Mouse (Mus musculus) mouse embryonic stem cell (cell line): ENCODE results near the gene Nek8.

Experiments used
- in situ Hi-C, 2 experiments: fragments of 300-500 bp; cut with MboI; formaldehyde crosslinking; loops; 1 replicate in 1 of 2; 3 replicates in 1 of 2; pipeline ENCODE4 v1.14.3; 2019 to 2020; ENCODE audit warnings: low sequenced_read_pairs in 2 of 2, low pct_unique_long_range_greater_than_20kb in 1 of 2, mixed read lengths in 1 of 2; ENCODE audit not compliant: unreplicated experiment in 1 of 2

The Nek8 gene

DNA sequence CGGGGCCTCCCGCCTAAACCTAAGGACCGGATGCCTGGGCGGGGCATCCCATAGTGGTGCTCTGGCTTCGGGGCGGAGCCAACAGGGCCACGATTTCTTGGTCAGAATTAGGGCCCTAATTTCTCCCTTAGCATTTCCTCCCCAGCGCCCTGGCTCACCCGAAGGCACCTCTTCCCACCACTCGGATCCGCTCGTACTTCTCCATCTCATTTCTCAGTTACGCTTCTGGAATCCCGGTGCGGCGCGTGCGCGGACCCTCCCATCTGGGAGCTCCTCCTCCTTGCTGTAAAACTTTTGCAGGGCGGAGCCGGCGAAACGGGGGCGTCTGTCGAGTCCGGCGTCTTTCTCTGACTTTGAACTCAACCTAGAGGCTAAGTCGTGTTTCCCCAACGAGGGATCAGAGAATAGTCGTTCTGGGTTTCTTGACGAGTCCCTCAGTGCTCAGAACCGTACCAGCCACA is at the start of gene Nek8, which contains the start of gene Tlcd1:
Nek8 (minus strand) TSS at position 274 of the 461 bp plus-strand sequence.
Tlcd1 (plus strand) TSS at position 310 of the 461 bp plus-strand sequence.
- in situ Hi-C loops = no loop called here

- in situ Hi-C loops = loop anchor here in 1 of 2 experiments (5.0 kb wide), 1 partner anchor 59 kb away; no protein-coding TSS in a partner anchor
Measured at GRCm38 (mm10) chr11:78223586-78223985, 47.1 kb upstream of the Nek8 start.

GRCm38 (mm10) chr11:78215709-78216317 is 39.3 kb upstream of the Nek8 start:
- in situ Hi-C loops = loop anchor here in 1 of 2 experiments (5.0 kb wide), 1 partner anchor 66 kb away; no protein-coding TSS in a partner anchor

GRCm38 (mm10) chr11:78213086-78213817 is 36.8 kb upstream of the Nek8 start:
- in situ Hi-C loops = no loop called here

- in situ Hi-C loops = no loop called here
Measured at GRCm38 (mm10) chr11:78211513-78211912, 35.0 kb upstream of the Nek8 start.

DNA sequence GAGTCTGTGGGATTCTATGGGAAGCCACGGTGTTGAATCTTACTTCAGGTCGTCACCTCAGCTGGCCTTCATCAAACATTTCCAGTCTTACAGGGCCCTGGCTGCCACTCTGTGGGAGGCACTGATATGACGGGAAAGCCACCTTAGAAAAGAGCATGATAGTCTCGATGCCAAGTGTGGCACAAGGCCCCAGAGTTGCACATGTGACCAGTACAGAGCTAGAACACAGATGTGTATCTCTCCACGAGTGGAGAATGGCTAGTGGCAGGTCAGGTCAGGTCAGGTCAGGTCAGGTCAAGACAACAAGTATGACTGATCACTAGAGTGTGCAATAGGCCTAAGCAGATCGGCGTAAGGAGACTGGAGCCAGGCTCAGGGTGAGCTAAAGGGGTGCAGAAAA is 34.1 kb upstream of the Nek8 start:
- in situ Hi-C loops = no loop called here

DNA sequence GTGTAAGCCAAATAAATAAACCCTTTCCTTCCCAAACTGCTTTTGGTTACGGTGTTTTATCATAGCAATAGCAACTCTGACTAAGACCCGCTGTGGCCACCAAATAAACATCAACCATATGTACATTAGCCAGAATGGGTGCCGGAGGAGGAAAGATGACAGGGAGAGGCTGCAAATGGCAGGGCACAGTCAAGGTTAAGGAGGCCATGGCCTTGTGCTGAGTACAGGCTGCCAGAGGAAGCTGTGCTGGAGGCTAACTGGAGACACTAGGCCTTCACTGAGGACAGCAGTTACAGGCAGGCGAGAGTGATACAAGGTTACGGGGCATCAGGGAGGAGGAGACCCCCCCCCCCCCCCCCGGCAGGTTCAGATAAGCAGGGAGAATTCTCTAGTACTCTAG is 33.4 kb upstream of the Nek8 start:
- in situ Hi-C loops = no loop called here

DNA sequence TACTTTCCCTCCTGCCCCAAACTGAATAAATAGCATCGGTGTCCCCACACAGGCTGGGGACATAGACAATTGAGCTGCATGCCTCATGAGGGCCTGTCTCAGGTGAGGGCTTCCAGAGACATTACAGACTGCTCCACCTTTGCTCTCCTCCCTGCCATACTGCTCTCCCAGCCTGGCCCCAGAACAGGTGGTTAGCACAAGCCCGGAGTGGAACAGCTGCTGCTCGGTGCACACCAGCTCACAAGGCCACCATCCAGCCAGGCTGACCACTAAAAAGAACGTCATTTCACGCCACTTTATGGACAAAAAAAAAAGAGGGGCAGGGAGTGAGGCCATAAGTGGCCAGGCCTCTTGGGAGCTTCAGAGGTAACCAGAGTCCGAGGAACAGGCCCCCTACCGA is 30.7 kb upstream of the Nek8 start:
- in situ Hi-C loops = no loop called here

GRCm38 (mm10) chr11:78205361-78206206 is 29.1 kb upstream of the Nek8 start:
- in situ Hi-C loops = no loop called here

DNA sequence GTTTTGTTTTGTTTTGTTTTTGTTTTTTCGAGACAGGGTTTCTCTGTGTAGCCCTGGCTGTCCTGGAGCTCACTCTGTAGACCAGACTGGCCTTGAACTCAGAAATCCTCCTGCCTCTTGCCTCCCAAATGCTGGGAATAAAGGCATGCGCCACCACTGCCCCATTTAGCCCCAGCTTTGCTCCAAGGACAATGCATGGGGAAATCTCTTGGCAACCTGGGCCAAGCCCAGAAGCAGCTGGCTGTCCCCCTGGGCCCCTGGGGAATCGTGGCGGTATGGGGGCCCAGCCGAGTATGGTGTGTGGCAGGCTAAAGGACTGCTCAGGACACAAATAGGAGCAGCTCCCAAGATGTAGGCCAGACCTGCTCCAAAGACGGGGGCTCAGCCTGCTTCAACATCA is 27.8 kb upstream of the Nek8 start:
- in situ Hi-C loops = no loop called here

- in situ Hi-C loops = no loop called here
Measured at GRCm38 (mm10) chr11:78202372-78202771, 25.9 kb upstream of the Nek8 start.

DNA sequence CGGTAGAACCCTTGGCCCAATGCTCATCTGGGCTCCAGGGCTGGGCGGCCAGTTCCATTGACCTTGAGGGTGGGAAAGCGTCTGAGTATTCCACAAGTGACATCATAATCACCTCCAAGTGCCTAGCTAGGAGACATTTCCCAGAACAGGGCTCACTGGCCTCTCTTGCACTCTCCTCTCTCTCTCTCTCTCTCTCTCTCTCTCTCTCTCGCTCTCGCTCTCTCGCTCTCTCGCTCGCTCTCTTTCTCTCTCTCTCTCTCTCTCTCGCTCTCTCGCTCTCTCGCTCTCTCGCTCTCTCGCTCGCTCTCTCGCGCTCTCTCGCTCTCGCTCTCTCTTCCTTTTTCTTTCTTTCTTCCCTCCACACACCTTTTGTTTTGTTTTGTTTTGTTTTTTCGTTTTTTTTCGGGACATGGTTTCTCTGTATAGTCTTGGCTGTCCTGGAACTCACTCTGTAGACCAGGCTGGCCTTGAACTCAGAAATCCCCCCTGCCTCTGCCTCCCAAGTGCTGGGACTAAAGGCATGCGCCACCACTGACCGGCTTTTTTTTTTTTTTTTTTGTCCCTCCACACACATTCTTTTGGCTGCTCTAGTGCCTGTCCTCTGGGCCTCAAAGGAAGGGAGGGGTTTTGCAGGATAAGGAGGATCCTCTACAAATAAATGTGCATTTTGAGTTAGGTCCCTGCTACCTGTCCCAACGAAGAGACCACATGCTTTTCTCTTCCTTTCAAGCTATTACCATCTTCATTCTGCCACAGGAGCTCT is 18.8 kb upstream of the Nek8 start:
- in situ Hi-C loops = no loop called here

- in situ Hi-C loops = no loop called here
Measured at GRCm38 (mm10) chr11:78194411-78195100, 18.1 kb upstream of the Nek8 start.

DNA sequence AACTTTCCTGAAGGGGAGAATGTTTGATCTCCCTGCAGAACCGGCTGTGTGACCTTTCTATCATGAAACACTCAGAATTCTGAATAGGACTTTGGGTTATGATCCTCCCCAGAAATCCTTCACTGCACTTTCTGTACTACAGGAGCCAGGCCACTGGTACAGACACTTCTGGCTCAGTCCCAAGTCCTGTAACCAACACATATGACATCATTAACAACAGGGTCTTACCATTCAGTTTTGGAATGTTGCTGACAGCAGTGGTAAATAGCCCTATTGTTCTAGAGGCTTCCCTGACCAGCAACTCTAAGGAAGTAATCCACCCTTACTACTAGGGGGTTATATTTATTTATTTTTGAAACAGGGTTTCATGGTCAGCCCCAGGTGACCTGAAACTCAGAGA is 16.6 kb upstream of the Nek8 start, which contains the start of gene Proca1:
Proca1 (plus strand) TSS at position 280 of the 400 bp plus-strand sequence.
- in situ Hi-C loops = no loop called here

DNA sequence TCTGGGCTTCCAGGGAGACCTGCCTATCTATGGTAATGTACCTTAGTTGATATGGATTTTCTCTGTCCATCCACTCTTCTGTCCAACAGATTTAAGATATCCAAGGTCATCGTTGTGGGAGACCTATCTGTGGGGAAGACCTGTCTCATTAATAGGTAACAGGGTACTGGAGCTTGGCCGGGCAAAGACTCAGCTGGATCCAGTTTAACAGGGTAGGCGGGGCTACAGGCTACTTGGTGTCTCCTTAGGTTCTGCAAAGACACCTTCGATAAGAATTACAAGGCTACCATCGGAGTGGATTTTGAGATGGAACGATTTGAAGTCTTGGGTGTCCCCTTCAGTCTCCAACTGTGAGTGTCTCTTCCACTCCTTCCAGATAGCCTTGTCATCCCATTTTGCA is 13.6 kb upstream of the Nek8 start:
- in situ Hi-C loops = no loop called here

DNA sequence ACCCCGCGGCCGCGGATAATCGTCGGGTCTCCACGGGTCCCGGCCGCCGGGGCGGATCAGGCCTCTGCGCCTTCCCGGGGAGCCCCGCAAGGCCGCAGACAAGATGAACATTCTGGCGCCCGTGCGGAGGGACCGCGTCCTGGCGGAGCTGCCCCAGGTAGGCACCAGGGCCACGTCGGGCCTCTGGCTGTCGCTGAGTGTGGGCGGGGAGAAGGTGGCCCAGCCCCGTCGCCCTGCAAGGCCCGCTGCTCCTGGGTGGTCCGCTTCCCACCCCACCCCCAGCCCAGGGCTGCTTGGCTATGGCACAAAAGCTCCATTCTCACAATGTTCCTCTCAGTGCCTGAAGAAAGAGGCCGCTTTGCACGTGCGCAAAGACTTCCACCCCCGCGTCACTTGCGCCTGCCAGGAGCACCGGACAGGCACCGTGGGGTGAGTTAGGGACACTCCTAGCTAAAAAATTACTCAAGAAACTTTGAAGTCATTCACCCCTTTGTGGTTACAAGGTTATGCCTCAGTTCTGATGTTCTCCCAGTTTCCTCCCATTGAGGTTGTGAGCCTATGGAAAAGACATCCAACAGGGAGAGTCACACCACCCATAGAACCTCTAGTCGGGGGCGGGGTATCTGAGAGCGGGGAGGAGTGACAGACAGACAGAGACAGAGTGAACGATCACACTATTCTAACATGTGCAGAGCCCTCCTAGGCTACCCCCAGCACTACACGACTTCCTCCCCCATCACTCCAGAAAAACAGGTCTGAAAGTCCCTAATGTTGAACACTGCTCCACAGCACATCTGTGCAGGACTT is 13.0 kb upstream of the Nek8 start:
- in situ Hi-C loops = no loop called here
